Mouse (Mus musculus) CD4-positive, CD25-positive, alpha-beta regulatory T cell (primary cell): ENCODE measurements around the gene Kat14. TPM values are rescaled to one million over a fixed set of nuclear protein-coding genes. Genes with fewer than 3 reads are reported as not detected.

Source experiments
- polyA plus RNA-seq: library from polyadenylated mRNA; unstranded; fragments of 100-300 nt; shearing (Covaris generic); gene quantifications from one replicate; pipeline ENCODE4 v1.2.1, GENCODE M21; 2017

Kat14 gene
- polyA plus RNA-seq = 34.8 TPM

GRCm38 (mm10) chr2:144368400-144369019 is at the start of gene Kat14, which contains the start of gene Pet117:
Gene Kat14, plus strand, starts transcription at chr2:144368983.
Gene Pet117, plus strand, starts transcription at chr2:144368996.

GRCm38 (mm10) chr2:144331401-144332302 is 37.1 kb upstream of the Kat14 start, which contains the start of gene Ovol2:
Gene Ovol2, minus strand, starts transcription at chr2:144332146.

Other genes starting within 250 kb of the Kat14 start
- gene Mgme1, start 98.3 kb upstream of the Kat14 start, polyA plus RNA-seq = 7.7 TPM
- gene Snx5, start 98.1 kb upstream of the Kat14 start, polyA plus RNA-seq = 161 TPM
- not detected for gene Ovol2, start 36.8 kb upstream of the Kat14 start, polyA plus RNA-seq
- 2.9 TPM for gene Pet117, start within 50 bp of the Kat14 start, polyA plus RNA-seq
- gene Dzank1, start 158.4 kb downstream of the Kat14 start, polyA plus RNA-seq = 0.31 TPM
- gene Polr3f, start 158.7 kb downstream of the Kat14 start, polyA plus RNA-seq = 29.0 TPM
- gene Rbbp9, start 181.9 kb downstream of the Kat14 start, polyA plus RNA-seq = 9.9 TPM
- gene Sec23b, start 187.2 kb downstream of the Kat14 start, polyA plus RNA-seq = 78.2 TPM
- gene Smim26, start 225.1 kb downstream of the Kat14 start, polyA plus RNA-seq = 25.6 TPM
- gene Dtd1, start 230.9 kb downstream of the Kat14 start, polyA plus RNA-seq = 63.6 TPM